Mouse (Mus musculus): ENCODE data around the gene Rab8b. TPM values are rescaled to one million over a fixed set of nuclear protein-coding genes. Genes with fewer than 3 reads are reported as not detected.

Gene Rab8b
- polyA plus RNA-seq, 1 experiment = 2.7 TPM

- Histone ChIP-seq H3K27ac (ENCODE audit: insufficient read depth, low read depth, low read length) (no peak overlapping the region), H3K36me3 (ENCODE audit: control insufficient read depth, insufficient read depth, low read length) (peaks cover 1% of the 10 kb centered on the region; the same call in 1 of the 2 replicates), H3K4me3 (ENCODE audit: low read depth, low read length) (no peak overlapping the region), H3K4me1 (ENCODE audit: control insufficient read depth, insufficient read depth, insufficient read length, low read length) (no peaks in the 10 kb centered on the region), H3K27me3 (ENCODE audit: control insufficient read depth, insufficient read depth, low read length) (no peaks in the 10 kb centered on the region)
- WGBS = 61% methylated on average over 3 of the region's 3 CpGs
- TF ChIP-seq CTCF (IDR thresholded peaks at IDR 0.05; ENCODE audit: extremely low read depth, insufficient read length, insufficient replicate concordance, low read depth, low read length) = no peak
- TF ChIP-seq POLR2A (IDR thresholded peaks at IDR 0.05; ENCODE audit: low read depth, low read length) = no peak
Measured at GRCm38 (mm10) chr9:66864708-66865107, 54.8 kb downstream of the Rab8b start.

- TF ChIP-seq POLR2A (IDR thresholded peaks at IDR 0.05; ENCODE audit: low read depth, low read length) (no peak), CTCF (IDR thresholded peaks at IDR 0.05; ENCODE audit: extremely low read depth, insufficient read length, insufficient replicate concordance, low read depth, low read length) (no peak)
- Histone ChIP-seq H3K27me3 (ENCODE audit: control insufficient read depth, insufficient read depth, low read length) (no peaks in the 10 kb centered on the region), H3K27ac (ENCODE audit: insufficient read depth, low read depth, low read length) (no peak overlapping the region), H3K4me3 (ENCODE audit: low read depth, low read length) (no peak overlapping the region), H3K4me1 (ENCODE audit: control insufficient read depth, insufficient read depth, insufficient read length, low read length) (no peaks in the 10 kb centered on the region), H3K36me3 (ENCODE audit: control insufficient read depth, insufficient read depth, low read length) (peaks cover 1% of the 10 kb centered on the region; the same call in 1 of the 2 replicates)
- 83% methylated on average over 3 of the region's 3 CpGs for WGBS
Measured at GRCm38 (mm10) chr9:66863456-66863855, 56.0 kb downstream of the Rab8b start.

GRCm38 (mm10) chr9:66862202-66862601 lies 57.3 kb downstream of the Rab8b start:
- no peaks in the 10 kb centered on the region for H3K27me3 ChIP-seq (ENCODE audit: control insufficient read depth, insufficient read depth, low read length)
- WGBS = 90% methylated on average over 4 of the region's 4 CpGs
- H3K4me1 ChIP-seq (ENCODE audit: control insufficient read depth, insufficient read depth, insufficient read length, low read length) = 0 out of 2 replicates have a peak, but pooled peaks cover under 1% of the 10 kb centered on the region
- H3K36me3 ChIP-seq (ENCODE audit: control insufficient read depth, insufficient read depth, low read length) = peaks cover 1% of the 10 kb centered on the region; the same call in 1 of the 2 replicates
- TF ChIP-seq POLR2A (IDR thresholded peaks at IDR 0.05; ENCODE audit: low read depth, low read length) (no peak), CTCF (IDR thresholded peaks at IDR 0.05; ENCODE audit: extremely low read depth, insufficient read length, insufficient replicate concordance, low read depth, low read length) (no peak)
- H3K27ac ChIP-seq (ENCODE audit: insufficient read depth, low read depth, low read length) = no peak overlapping the region
- H3K4me3 ChIP-seq (ENCODE audit: low read depth, low read length) = no peak overlapping the region

GRCm38 (mm10) chr9:66861104-66861767 lies 58.3 kb downstream of the Rab8b start:
- TF ChIP-seq POLR2A (IDR thresholded peaks at IDR 0.05; ENCODE audit: low read depth, low read length) (no peak), CTCF (IDR thresholded peaks at IDR 0.05; ENCODE audit: extremely low read depth, insufficient read length, insufficient replicate concordance, low read depth, low read length) (no peak)
- peaks cover 1% of the 10 kb centered on the region; the same call in 1 of the 2 replicates for H3K36me3 ChIP-seq (ENCODE audit: control insufficient read depth, insufficient read depth, low read length)
- no peak overlapping the region for H3K27ac ChIP-seq (ENCODE audit: insufficient read depth, low read depth, low read length)
- H3K4me1 ChIP-seq (ENCODE audit: control insufficient read depth, insufficient read depth, insufficient read length, low read length) = 0 out of 2 replicates have a peak, but pooled peaks cover 2% of the 10 kb centered on the region
- no peak overlapping the region for H3K4me3 ChIP-seq (ENCODE audit: low read depth, low read length)
- H3K27me3 ChIP-seq (ENCODE audit: control insufficient read depth, insufficient read depth, low read length) = no peaks in the 10 kb centered on the region
- WGBS = 77% methylated on average over 5 of the region's 5 CpGs

- no peak for TF ChIP-seq CTCF (IDR thresholded peaks at IDR 0.05; ENCODE audit: extremely low read depth, insufficient read length, insufficient replicate concordance, low read depth, low read length)
- TF ChIP-seq POLR2A (IDR thresholded peaks at IDR 0.05; ENCODE audit: low read depth, low read length) = no peak
- no peak overlapping the region for H3K27ac ChIP-seq (ENCODE audit: insufficient read depth, low read depth, low read length)
- peaks cover 2% of the 10 kb centered on the region; the same call in 1 of the 2 replicates for H3K4me1 ChIP-seq (ENCODE audit: control insufficient read depth, insufficient read depth, insufficient read length, low read length)
- no peak overlapping the region for H3K4me3 ChIP-seq (ENCODE audit: low read depth, low read length)
- 92% methylated on average over 5 of the region's 5 CpGs for WGBS
- peaks cover 1% of the 10 kb centered on the region; the same call in 1 of the 2 replicates for H3K36me3 ChIP-seq (ENCODE audit: control insufficient read depth, insufficient read depth, low read length)
- H3K27me3 ChIP-seq (ENCODE audit: control insufficient read depth, insufficient read depth, low read length) = no peaks in the 10 kb centered on the region
Measured at GRCm38 (mm10) chr9:66859523-66859922, 60.0 kb downstream of the Rab8b start.

GRCm38 (mm10) chr9:66855865-66856264 lies 63.6 kb downstream of the Rab8b start:
- H3K4me1 ChIP-seq (ENCODE audit: control insufficient read depth, insufficient read depth, insufficient read length, low read length) = peaks cover 3% of the 10 kb centered on the region; the same call in 1 of the 2 replicates
- TF ChIP-seq POLR2A (IDR thresholded peaks at IDR 0.05; ENCODE audit: low read depth, low read length) (no peak), CTCF (IDR thresholded peaks at IDR 0.05; ENCODE audit: extremely low read depth, insufficient read length, insufficient replicate concordance, low read depth, low read length) (no peak)
- no peak overlapping the region for H3K4me3 ChIP-seq (ENCODE audit: low read depth, low read length)
- no peaks in the 10 kb centered on the region for H3K27me3 ChIP-seq (ENCODE audit: control insufficient read depth, insufficient read depth, low read length)
- peaks cover 6% of the 10 kb centered on the region for H3K36me3 ChIP-seq (ENCODE audit: control insufficient read depth, insufficient read depth, low read length)
- no peak overlapping the region for H3K27ac ChIP-seq (ENCODE audit: insufficient read depth, low read depth, low read length)
- 18% methylated on average over 7 of the region's 7 CpGs for WGBS

GRCm38 (mm10) chr9:66852592-66852991 lies 66.9 kb downstream of the Rab8b start:
- Histone ChIP-seq H3K4me3 (ENCODE audit: low read depth, low read length) (no peak overlapping the region), H3K27me3 (ENCODE audit: control insufficient read depth, insufficient read depth, low read length) (no peaks in the 10 kb centered on the region), H3K36me3 (ENCODE audit: control insufficient read depth, insufficient read depth, low read length) (peaks cover 8% of the 10 kb centered on the region), H3K4me1 (ENCODE audit: control insufficient read depth, insufficient read depth, insufficient read length, low read length) (peaks cover 3% of the 10 kb centered on the region; the same call in 1 of the 2 replicates), H3K27ac (ENCODE audit: insufficient read depth, low read depth, low read length) (no peak overlapping the region)
- WGBS = 91% methylated on average over 6 of the region's 6 CpGs
- no peak for TF ChIP-seq POLR2A (IDR thresholded peaks at IDR 0.05; ENCODE audit: low read depth, low read length)
